Mouse (Mus musculus) NIH3T3 (cell line): ENCODE data around the gene Col8a2.

Experiments
- DNase-seq: peaks from one replicate; pipeline ENCODE4 v3.0.0-alpha.2; 2012; ENCODE audit warnings: low read depth

Col8a2 gene

DNA sequence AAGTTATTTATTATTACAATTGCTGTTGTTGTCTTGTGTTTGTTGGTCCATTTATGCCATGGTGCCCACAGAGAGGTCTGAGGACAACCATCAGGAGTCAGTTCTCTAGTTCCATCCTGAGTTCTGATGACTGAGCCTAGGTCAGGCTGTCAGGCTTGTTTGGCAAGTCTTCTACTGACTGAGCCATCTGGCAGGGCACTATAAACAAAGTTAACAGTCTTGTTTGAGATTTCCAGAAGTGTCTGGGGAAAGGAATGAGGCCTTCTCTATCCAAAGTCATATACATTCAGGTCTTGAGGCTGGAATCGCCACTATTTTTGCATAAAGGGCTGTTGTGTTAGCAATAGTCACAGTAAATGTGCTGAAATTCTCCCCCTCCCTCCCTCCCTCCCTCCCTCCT is 45.2 kb downstream of the Col8a2 start:
- DNase-seq, result no peak

DNA sequence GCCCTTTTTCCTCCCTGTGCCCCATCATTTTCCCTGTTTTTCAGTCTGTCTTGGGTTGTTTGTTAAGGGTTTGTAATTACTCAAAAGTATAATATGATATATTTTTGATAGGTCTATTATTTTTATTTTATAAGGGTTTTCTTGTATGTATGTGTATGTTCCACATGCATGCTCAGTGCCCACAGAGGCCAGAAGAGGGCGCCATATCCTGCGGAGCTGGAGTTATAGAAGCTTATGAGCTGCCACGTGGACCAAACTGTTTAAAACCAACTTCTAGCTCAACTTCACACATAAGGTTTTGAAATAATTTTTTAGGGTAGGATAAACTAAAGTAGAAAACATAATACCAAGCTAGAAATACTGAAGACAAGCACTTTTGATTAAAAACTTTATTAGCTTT is 45.8 kb downstream of the Col8a2 start:
- DNase-seq, result peak; percentile 54

DNA sequence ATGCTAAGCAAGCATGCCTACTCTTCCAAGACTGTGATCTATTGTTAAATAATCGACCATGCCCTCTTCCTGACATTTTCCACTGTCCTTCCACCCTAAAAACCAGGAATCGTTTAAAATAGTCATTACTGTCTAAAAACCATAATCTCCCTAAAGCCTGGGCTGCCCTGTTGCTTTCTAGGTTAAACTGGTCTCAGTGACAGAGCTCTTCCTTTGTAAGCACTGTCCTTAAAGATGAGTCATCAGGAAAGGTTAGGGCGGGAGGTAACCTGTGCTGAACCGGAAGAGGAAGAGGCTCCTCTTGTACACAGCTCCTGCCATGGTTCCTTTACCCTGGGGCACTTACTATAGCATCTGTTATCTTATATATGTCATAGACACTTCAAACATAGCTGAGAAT is 52.9 kb downstream of the Col8a2 start:
- no peak for DNase-seq

DNA sequence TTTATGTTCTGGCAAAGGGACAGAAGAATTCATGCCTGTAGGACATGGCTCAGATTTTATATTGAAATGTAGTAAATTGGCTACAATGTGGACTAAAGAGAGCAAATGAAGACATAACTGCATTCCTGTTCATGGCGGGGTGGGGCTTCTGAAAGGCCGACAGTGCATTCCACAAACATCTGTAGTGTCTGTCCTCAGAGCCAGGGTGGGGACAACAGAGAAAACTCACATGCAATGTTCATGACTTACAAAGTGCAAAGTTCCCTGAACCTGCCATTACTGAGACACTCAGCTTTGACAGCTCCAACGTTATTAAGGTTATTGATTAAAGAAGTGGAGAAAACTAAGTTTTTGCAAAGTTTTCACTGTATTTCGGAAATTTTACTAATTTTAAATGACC is 56.9 kb downstream of the Col8a2 start:
- DNase-seq, result no peak

DNA sequence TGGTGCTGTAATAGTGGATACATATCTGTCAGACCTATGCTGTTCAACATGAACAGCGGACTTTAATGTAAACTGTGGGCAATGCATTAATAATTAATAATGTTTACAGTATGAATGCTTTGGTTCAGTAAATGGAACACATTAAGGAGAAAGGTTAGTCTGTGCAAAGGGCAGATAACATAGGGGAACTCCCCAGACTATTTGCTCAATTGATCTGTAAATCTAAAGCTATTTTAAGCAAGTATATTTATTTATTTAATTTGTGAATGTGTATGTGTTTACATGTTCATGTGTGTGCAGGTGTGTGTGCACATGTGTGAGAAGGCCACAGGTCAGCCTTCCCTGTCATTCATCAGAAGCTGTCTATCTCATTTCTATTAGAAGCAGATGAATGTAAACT is 73.5 kb downstream of the Col8a2 start:
- DNase-seq, result no peak
